Mouse (Mus musculus) layer of hippocampus, postnatal 14 days (tissue): ENCODE measurements around the gene Lzic. TPM values are rescaled to one million over a fixed set of nuclear protein-coding genes. Genes with fewer than 3 reads are reported as not detected.
"Not testable (repeated sequence)": the region's sequence is repeated elsewhere in the genome, so short reads cannot be mapped to it uniquely, and the experiment has no call there.

Experiments
- DNase-seq, 2 experiments: peaks; one replicate each; pipeline ENCODE4 v3.0.0; 2021 to 2022; ENCODE audit warnings: low spot score in 2 of 2, mixed read lengths in 1 of 2
- long read RNA-seq, 2 experiments: library from polyadenylated mRNA; stranded (forward); transcript quantifications; one replicate each; pipeline ENCODE4 v2.0.0; 2021
- total RNA-seq, 2 experiments: library from RNA; stranded (reverse); gene quantifications; 2 replicates each; pipeline ENCODE4 v1.2.3; 2021

Gene Lzic
- total RNA-seq: 10 to 100 TPM; 24.0 to 26.9 TPM
- long read RNA-seq, experiment 1, transcript Lzic-201 (7 exons, 1,817 nt): major isoform, 10 of 27 reads
- long read RNA-seq, experiment 1, partial matches to known transcripts: 1 of 27 reads
- long read RNA-seq, experiment 1, other reads (novel, unspliced or antisense): 16 of 27 reads
- long read RNA-seq, experiment 2, transcript Lzic-201 (7 exons, 1,817 nt): major isoform, 12 of 28 reads
- long read RNA-seq, experiment 2, partial matches to known transcripts: 0 of 28 reads
- long read RNA-seq, experiment 2, other reads (novel, unspliced or antisense): 16 of 28 reads

- DNase-seq: peak; percentile 92 to 94
Measured at GRCm38 (mm10) chr4:149485053-149485824, at the start of gene Lzic, which contains the start of gene Nmnat1. Gene Lzic, plus strand, starts transcription at chr4:149485229. Gene Nmnat1, minus strand, starts transcription at chr4:149485202.

DNA sequence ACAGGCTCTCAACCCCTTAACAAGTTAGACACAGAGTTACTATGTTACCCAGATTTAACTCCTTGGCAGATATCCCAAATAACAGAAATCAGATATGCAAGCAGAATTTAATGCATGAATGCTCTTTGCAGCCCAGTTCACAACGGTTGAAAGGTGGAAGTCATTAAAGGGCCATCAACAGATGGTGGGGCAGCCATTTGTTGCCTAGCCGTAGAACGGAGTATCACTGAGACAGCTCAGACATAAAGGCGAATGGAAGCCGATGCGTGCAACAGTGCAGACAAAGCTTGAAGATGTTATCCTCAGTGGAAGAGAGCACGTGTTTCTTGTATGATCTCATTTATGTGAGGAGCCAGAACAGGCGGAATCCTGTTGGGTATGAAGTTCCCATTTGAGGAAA, 44.5 kb upstream of the Lzic start:
- DNase-seq: no peak

DNA sequence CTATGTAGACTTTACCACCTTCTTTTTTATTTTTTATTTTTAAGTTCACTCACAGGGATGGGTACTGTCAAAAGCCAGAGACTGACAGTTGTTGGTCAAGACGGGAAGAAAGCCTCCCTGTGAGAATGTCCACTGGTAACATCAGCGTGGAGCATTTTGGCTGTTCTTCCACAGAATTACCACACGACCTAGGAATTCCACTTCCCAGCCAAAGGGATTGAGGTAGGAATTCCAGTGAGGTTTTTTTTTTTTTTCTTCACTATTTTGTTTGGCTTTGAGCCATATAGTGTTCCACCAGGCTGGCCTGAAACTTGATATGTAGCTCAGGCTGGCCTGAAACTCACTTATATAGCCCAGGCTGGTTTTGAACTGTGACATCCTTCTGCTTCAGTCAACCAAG, 42.6 kb upstream of the Lzic start:
- DNase-seq: no peak

DNA sequence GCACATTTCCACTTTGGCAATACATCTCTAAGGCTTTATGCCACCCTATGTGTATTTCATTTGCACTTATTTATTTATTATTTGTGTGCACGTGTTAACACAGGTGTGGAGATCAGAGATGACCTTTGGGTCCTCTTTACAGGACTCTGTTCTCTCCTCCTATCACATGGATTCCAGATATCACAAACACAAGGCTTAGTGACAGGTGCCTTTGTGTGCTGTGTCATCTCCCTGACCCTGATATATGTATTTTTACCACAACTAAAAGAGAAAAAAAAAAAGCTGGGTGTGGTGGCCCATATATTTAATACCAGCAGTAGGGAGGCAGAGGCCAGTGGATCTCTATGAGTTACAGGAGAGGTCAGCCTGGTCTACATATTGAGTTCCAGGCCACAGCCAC, 40.6 kb upstream of the Lzic start:
- no peak for DNase-seq

DNA sequence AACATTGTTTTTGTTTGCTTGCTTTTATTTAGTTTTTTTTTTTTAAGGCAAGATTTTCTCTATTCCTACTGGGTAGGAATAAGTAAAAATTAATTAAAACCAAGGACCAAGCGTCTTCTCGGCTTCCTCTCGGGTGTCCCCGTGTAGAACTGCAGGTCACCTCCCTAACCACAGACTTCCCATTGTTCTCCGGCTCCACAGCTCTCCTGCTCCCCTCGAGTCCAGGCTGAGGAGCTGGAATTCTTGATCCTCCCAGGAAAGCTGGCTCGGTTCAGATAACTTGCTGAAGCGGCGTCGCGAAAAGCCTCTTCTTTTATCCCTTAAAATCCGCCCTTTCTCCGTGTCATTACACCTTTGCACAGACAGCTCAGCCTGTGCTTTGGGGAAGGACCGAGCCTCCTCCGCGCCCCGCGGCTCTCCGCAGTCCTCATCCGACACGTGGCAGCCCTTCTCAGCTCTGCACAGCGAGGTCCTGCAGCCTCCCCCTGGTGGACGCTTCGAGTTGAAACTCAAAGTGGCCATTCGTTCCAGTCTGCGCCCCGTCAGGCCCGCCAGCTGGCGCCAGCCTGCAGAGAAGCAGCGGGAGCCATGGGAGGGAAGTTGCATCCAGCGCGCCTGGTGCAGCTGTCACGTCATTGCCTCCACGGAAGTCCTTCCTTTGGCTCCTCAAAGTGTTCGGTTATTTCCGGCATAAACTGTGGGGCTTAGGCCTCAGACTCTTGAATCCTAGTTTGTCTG, 39.9 kb upstream of the Lzic start:
- DNase-seq: peak; percentile 87 to 89

GRCm38 (mm10) chr4:149445868-149446267, 39.2 kb upstream of the Lzic start:
- DNase-seq: peak in 1 of 2 experiments; percentile 21

- DNase-seq: no peak
Measured at GRCm38 (mm10) chr4:149446309-149446708, 38.7 kb upstream of the Lzic start.

DNA sequence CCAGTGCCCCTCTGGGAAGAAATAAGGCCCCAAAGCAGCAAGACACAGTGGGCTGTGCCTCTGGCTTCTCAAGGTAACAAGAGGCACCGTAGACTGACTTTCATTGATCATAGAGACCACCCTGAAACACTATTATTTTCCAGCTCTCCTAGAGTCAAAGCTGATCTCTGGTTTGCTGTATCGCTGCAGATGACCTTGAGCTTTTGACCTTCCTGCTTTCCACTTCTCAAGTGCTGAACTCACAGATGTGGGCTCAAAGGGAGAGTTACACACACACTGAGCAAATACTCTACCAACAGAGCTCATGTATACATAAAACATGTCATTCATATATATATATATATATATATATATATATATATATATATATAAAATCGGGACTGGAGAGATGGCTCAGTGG, 34.4 kb upstream of the Lzic start:
- DNase-seq: no peak

DNA sequence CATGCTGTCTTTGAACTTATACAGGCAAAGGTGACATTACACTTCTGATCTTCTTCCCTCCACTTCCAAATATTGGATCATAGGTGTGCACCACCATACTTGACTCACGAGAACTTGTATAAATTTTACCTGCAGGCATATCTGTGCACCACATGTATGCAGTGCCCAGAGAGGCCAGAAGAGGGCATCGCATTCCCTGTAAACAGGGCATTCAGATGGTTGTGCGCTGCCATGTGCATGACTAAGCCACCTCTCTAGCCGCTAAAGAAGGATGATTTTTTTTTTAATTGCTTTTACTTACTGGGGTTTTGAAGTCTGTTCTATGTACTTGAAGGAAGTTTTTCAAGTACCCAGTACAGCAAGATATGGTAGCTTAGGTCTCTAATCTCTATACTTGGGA, 31.4 kb upstream of the Lzic start:
- DNase-seq: no peak

- no peak for DNase-seq
Measured at GRCm38 (mm10) chr4:149454263-149454662, 30.8 kb upstream of the Lzic start.

GRCm38 (mm10) chr4:149454879-149455278, 30.1 kb upstream of the Lzic start, which contains the start of gene Rbp7:
Gene Rbp7, minus strand, starts transcription at chr4:149454978.
- DNase-seq: no peak

DNA sequence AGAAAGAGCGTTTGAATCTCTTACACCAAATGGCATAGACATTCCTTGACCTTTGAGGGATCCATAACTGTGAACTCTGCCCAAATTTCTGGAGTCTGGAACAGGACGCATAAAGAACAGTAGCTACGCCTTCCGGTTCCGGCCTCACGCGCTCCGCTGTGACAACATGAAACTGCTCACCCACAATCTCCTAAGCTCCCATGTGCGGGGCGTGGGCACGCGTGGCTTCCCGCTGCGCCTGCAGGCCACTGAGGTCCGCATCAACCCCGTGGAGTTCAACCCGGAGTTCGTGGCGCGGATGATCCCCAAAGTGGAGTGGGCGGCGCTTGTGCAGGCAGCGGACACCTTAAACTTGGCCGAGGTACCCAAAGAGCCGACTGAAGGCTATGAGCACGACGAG, 27.9 kb upstream of the Lzic start:
- not testable (repeated sequence) for DNase-seq

- DNase-seq: no peak
Measured at GRCm38 (mm10) chr4:149457831-149458430, 27.1 kb upstream of the Lzic start.

GRCm38 (mm10) chr4:149458526-149458925, 26.5 kb upstream of the Lzic start:
- no peak for DNase-seq

DNA sequence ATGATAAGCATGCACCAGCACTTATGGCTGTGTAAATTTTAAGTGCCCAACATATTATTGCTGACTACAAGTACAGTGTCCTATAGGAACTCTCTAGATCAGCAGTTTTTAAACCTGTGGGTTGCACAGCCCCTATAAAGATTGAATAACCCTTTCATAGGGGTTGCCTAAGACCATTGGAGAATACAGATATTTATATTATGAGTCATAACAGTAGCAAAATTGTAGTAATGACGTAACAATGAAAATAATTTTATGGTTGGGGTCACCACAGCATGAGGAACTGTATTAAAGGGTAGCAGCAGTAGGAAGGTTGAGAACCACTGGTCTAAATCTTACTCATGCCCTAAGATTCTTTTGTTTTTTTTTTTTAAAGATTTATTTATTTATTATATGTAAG, 25.6 kb upstream of the Lzic start:
- DNase-seq: no peak

GRCm38 (mm10) chr4:149460475-149460874, 24.6 kb upstream of the Lzic start:
- not testable (repeated sequence) for DNase-seq

GRCm38 (mm10) chr4:149461579-149462304, 23.3 kb upstream of the Lzic start:
- DNase-seq: no peak

GRCm38 (mm10) chr4:149462305-149462971, 22.6 kb upstream of the Lzic start:
- DNase-seq: no peak

GRCm38 (mm10) chr4:149463435-149463950, 21.5 kb upstream of the Lzic start:
- DNase-seq: no peak

- DNase-seq: no peak
Measured at GRCm38 (mm10) chr4:149469557-149469956, 15.5 kb upstream of the Lzic start.
